In genomic region chr5:132648751-132649150, GRCm38 (mm10) we compare ENCODE assay signal across 15 mouse cellular contexts.
A peak's percentile ranks its signal among the peaks of the same experiment; 100 is the strongest.
DNase-seq lines count a peak whose midpoint lies in the region; ATAC-seq and TF ChIP-seq lines count a peak whose summit lies in the region.
"Had no signal": no experiment of that assay in that cellular context is flagged by ENCODE, and none has a peak within 500 bp of the region (broad histone marks: within the 10 kb centered on the region; RNA-seq: fewer than 3 reads in every experiment).

No protein-coding gene starts in this region.

- no peaks in the 10 kb centered on the region for H3K36me3 ChIP-seq in liver, adult 2 months (ENCODE audit: control insufficient read depth, insufficient read depth, low read length)
- no peaks in the 10 kb centered on the region for H3K36me3 ChIP-seq in liver, embryonic 11.5 days (ENCODE audit: control insufficient read depth, insufficient read depth, low read length)
- H3K36me3 ChIP-seq: embryonic facial prominence, embryonic 12.5 days; forebrain, embryonic 15.5 days; heart, embryonic 13.5 days; hindbrain, embryonic 13.5 days had no signal

- H3K4me3 ChIP-seq in liver, adult 2 months (ENCODE audit: insufficient read depth, low read depth, low read length) = no peak overlapping the region
- H3K4me3 ChIP-seq in liver, embryonic 11.5 days (ENCODE audit: low read depth, low read length) = no peak overlapping the region
- H3K4me3 ChIP-seq in gastrocnemius, adult 2 months = no peak overlapping the region
- H3K4me3 ChIP-seq: embryonic facial prominence, embryonic 12.5 days; forebrain, embryonic 15.5 days; heart, embryonic 13.5 days; hindbrain, embryonic 13.5 days had no signal

- no peaks in the 10 kb centered on the region for H3K9me3 ChIP-seq in liver, embryonic 11.5 days (ENCODE audit: control insufficient read depth, low read length)
- H3K9me3 ChIP-seq: embryonic facial prominence, embryonic 12.5 days; forebrain, embryonic 15.5 days; heart, embryonic 13.5 days; hindbrain, embryonic 13.5 days had no signal

- no peaks in the 10 kb centered on the region for H3K4me1 ChIP-seq in liver, adult 2 months (ENCODE audit: control insufficient read depth, insufficient read depth, low read length)
- no peaks in the 10 kb centered on the region for H3K4me1 ChIP-seq in liver, embryonic 11.5 days (replicated peaks; ENCODE audit: control insufficient read depth, insufficient read depth, low read length)

- 31% methylated on average over 2 of the region's 2 CpGs for WGBS in liver, adult 2 months
- WGBS in liver, embryonic 11.5 days = 52% methylated on average over 2 of the region's 2 CpGs

- H3K4me2 ChIP-seq in liver, embryonic 11.5 days = no peak overlapping the region
- H3K4me2 ChIP-seq: embryonic facial prominence, embryonic 12.5 days; forebrain, embryonic 15.5 days; heart, embryonic 13.5 days; hindbrain, embryonic 13.5 days had no signal

- H3K9ac ChIP-seq in liver, adult 2 months (ENCODE audit: low read depth, low read length) = no peak overlapping the region
- H3K9ac ChIP-seq in liver, embryonic 11.5 days (ENCODE audit: low read depth, low read length) = no peak overlapping the region
- H3K9ac ChIP-seq: embryonic facial prominence, embryonic 12.5 days; forebrain, embryonic 15.5 days; heart, embryonic 13.5 days; hindbrain, embryonic 13.5 days had no signal

- peak; percentile 4 for DNase-seq in liver, adult 2 months (ENCODE audit: extremely low read depth, low read depth, low spot score)
- DNase-seq in liver, embryonic 11.5 days (ENCODE audit: low spot score) = no peak
- peak; percentile 9 for DNase-seq in gastrocnemius, adult 18-20 months (ENCODE audit: low spot score)
- DNase-seq in gastrocnemius, adult 2 months = peak; percentile 57
- peak; percentile 22 for DNase-seq in skeletal muscle tissue, adult 2 months (ENCODE audit: low read depth, low spot score)
- DNase-seq: adrenal gland, adult 8-10 months; cerebellum, adult 11 months; cerebellum, adult 9-10 months; cerebellum, postnatal 25 days had no signal

- ATAC-seq in liver, embryonic 11.5 days (replicated peaks; ENCODE audit: low FRiP score) = no peak
- ATAC-seq in granulocyte monocyte progenitor cell, adult 5-6 weeks (replicated peaks; ENCODE audit: poor library complexity, severe bottlenecking) = no peak
- ATAC-seq: forebrain, embryonic 15.5 days; hindbrain, postnatal 0 days had no signal

- intact Hi-C loops in gastrocnemius, adult 2 months (cut with DNase I) = no loop called here

- no peak overlapping the region for H3K27ac ChIP-seq in liver, adult 2 months (replicated peaks; ENCODE audit: insufficient read depth, low read depth, low read length)
- no peak overlapping the region for H3K27ac ChIP-seq in liver, embryonic 11.5 days (ENCODE audit: low read depth, low read length)
- H3K27ac ChIP-seq in gastrocnemius, adult 2 months = no peak overlapping the region
- H3K27ac ChIP-seq: embryonic facial prominence, embryonic 12.5 days; forebrain, embryonic 15.5 days; heart, embryonic 13.5 days; hindbrain, embryonic 13.5 days; hindbrain, postnatal 0 days had no signal

- TF ChIP-seq POLR2A in liver, adult 2 months (IDR thresholded peaks at IDR 0.05; ENCODE audit: extremely low read depth, insufficient read depth, low read length) = no peak

- H3K79me2 ChIP-seq in liver, adult 2 months (ENCODE audit: control insufficient read depth, insufficient read depth, low read length) = no peaks in the 10 kb centered on the region

- H3K27me3 ChIP-seq in liver, adult 2 months (ENCODE audit: control insufficient read depth, insufficient read depth, low read length) = no peaks in the 10 kb centered on the region; the same call in 1 of the 2 replicates
- H3K27me3 ChIP-seq in liver, embryonic 11.5 days (replicated peaks; ENCODE audit: control insufficient read depth, insufficient read depth, low read length) = no peaks in the 10 kb centered on the region; the same call in 1 of the 2 replicates
- H3K27me3 ChIP-seq: embryonic facial prominence, embryonic 12.5 days; forebrain, embryonic 15.5 days; hindbrain, embryonic 13.5 days had no signal

- TF ChIP-seq CTCF in liver, adult 2 months (IDR thresholded peaks at IDR 0.05; ENCODE audit: low read depth, low read length) = no peak
- TF ChIP-seq CTCF in gastrocnemius, adult 2 months (IDR thresholded peaks at IDR 0.05) = no peak
